ENCODE assay signal across 27 mouse cellular contexts in the genomic region with DNA sequence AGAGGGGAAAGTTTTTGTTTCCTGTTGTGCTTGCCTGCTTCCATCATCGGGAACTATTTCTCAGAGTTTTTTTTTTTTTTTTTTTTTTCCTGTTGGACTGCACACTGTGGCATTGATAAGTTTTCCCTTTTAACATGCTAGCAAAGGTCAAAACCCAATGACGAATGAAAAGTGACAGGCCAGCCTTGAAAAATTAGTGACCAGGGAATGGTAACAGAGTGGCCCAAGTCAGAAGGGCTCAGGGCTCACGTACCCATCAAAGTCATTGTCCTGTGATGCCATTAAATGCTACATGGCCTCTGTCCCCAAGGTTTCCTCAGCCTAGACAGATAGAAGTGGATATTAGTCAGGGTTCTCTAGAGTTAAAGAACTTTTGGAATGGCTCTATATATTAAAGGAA.
A peak's percentile ranks its signal among the peaks of the same experiment; 100 is the strongest.
DNase-seq lines count a peak whose midpoint lies in the region; ATAC-seq and TF ChIP-seq lines count a peak whose summit lies in the region.
"Had no signal": no experiment of that assay in that cellular context is flagged by ENCODE, and none has a peak within 500 bp of the region (broad histone marks: within the 10 kb centered on the region; RNA-seq: fewer than 3 reads in every experiment).

No protein-coding gene starts in this region.

- no peak overlapping the region for H3K4me2 ChIP-seq in lung, postnatal 0 days (replicated peaks; ENCODE audit: low read depth, low read length)
- H3K4me2 ChIP-seq: embryonic facial prominence, embryonic 13.5 days; forebrain, embryonic 12.5 days; forebrain, embryonic 15.5 days; heart, embryonic 13.5 days; hindbrain, embryonic 14.5 days had no signal

- TF ChIP-seq EP300 in lung, postnatal 0 days (IDR thresholded peaks at IDR 0.05): no peak

- no peaks in the 10 kb centered on the region for H3K27me3 ChIP-seq in lung, postnatal 0 days (replicated peaks; ENCODE audit: insufficient read depth, low read length)
- H3K27me3 ChIP-seq: embryonic facial prominence, embryonic 13.5 days; forebrain, embryonic 12.5 days; forebrain, embryonic 15.5 days; heart, embryonic 13.5 days had no signal

- H3K9ac ChIP-seq in lung, postnatal 0 days (replicated peaks; ENCODE audit: low read depth): no peak overlapping the region
- H3K9ac ChIP-seq: embryonic facial prominence, embryonic 13.5 days; forebrain, embryonic 12.5 days; forebrain, embryonic 15.5 days; heart, embryonic 13.5 days; hindbrain, embryonic 14.5 days had no signal

- no peaks in the 10 kb centered on the region for H3K4me1 ChIP-seq in lung, postnatal 0 days (ENCODE audit: insufficient read depth, low read depth, low read length)
- H3K4me1 ChIP-seq: forebrain, embryonic 12.5 days; forebrain, embryonic 15.5 days; heart, embryonic 13.5 days had no signal

- ATAC-seq in lung, postnatal 0 days: no peak
- ATAC-seq: activated CD4-positive, CD25-positive, alpha-beta regulatory T cell, adult 4 months; forebrain, embryonic 15.5 days; hindbrain, postnatal 0 days; inflammation-experienced regulatory T-cells, adult 6 months; intestine, embryonic 16.5 days had no signal

- H3K9me3 ChIP-seq in lung, postnatal 0 days (ENCODE audit: low read length): no peaks in the 10 kb centered on the region
- H3K9me3 ChIP-seq: embryonic facial prominence, embryonic 10.5 days; embryonic facial prominence, embryonic 13.5 days; forebrain, embryonic 12.5 days; forebrain, embryonic 15.5 days; heart, embryonic 10.5 days; heart, embryonic 13.5 days had no signal

- peak overlapping the region; percentile 27; the same call in 1 of the 2 replicates for H3K27ac ChIP-seq in lung, postnatal 0 days (ENCODE audit: low read length)
- H3K27ac ChIP-seq: embryonic facial prominence, embryonic 10.5 days; embryonic facial prominence, embryonic 13.5 days; forebrain, embryonic 12.5 days; forebrain, embryonic 15.5 days; heart, embryonic 10.5 days; heart, embryonic 13.5 days; hindbrain, embryonic 14.5 days; hindbrain, postnatal 0 days had no signal

- 54% methylated on average over 3 of the region's 3 CpGs for WGBS in lung, postnatal 0 days

- H3K36me3 ChIP-seq in lung, postnatal 0 days (ENCODE audit: insufficient read depth, low read length): no peaks in the 10 kb centered on the region
- H3K36me3 ChIP-seq: embryonic facial prominence, embryonic 10.5 days; embryonic facial prominence, embryonic 13.5 days; forebrain, embryonic 12.5 days; forebrain, embryonic 15.5 days; heart, embryonic 10.5 days; heart, embryonic 13.5 days had no signal

- peak; percentile 44 to 82 for DNase-seq in adrenal gland, adult (ENCODE audit: inconsistent age in 2 of 2, low spot score in 1 of 2)
- DNase-seq in adrenal gland, postnatal 4 days (ENCODE audit: low spot score in 2 of 2): no peak
- peak; percentile 26 for DNase-seq in adrenal gland, postnatal 14 days
- no peak for DNase-seq in adrenal gland, postnatal 10 days
- DNase-seq in lung, postnatal 0 days (ENCODE audit: low spot score): no peak
- no peak for DNase-seq in lung, adult 18-20 months
- DNase-seq: cerebellum, adult 11-12 months; cerebellum, adult 8-10 months; cerebellum, postnatal 10 days; cerebellum, postnatal 36 days; embryo, embryonic 11 days; gastrocnemius, postnatal 25 days; heart, adult 18-20 months; heart, postnatal 14 days; heart, postnatal 4 days had no signal

- no peak overlapping the region for H3K4me3 ChIP-seq in lung, postnatal 0 days (ENCODE audit: low read depth, low read length)
- H3K4me3 ChIP-seq: embryonic facial prominence, embryonic 10.5 days; embryonic facial prominence, embryonic 13.5 days; erythroblast, embryonic 14.5 days; forebrain, embryonic 12.5 days; forebrain, embryonic 15.5 days; heart, embryonic 10.5 days; heart, embryonic 13.5 days had no signal

- TF ChIP-seq CTCF in lung, postnatal 0 days (IDR thresholded peaks at IDR 0.05): no peak

Comparison
In these comparisons a context has a peak if more than half of its experiments do, and no peak if none do; other contexts are left out.
1. DNase-seq: peak in adrenal gland, adult (2 of 2) and adrenal gland, postnatal 14 days (single experiment); none in adrenal gland, postnatal 4 days (0 of 2), adrenal gland, postnatal 10 days (single experiment), lung, postnatal 0 days (single experiment) and lung, adult 18-20 months (0 of 2).